Mouse (Mus musculus) retina, embryonic 14.5 days (tissue): ENCODE results near the gene 2310034G01Rik.

ENCODE experiments used
- DNase-seq: peaks from one replicate; pipeline ENCODE4 v3.0.0-alpha.2; 2015; ENCODE audit warnings: low spot score

2310034G01Rik gene

GRCm38 (mm10) chr19:46314872-46315742 lies 35.0 kb downstream of the 2310034G01Rik start:
- DNase-seq, result no peak

- no peak for DNase-seq
Measured at GRCm38 (mm10) chr19:46314151-46314601, 35.9 kb downstream of the 2310034G01Rik start.

DNA sequence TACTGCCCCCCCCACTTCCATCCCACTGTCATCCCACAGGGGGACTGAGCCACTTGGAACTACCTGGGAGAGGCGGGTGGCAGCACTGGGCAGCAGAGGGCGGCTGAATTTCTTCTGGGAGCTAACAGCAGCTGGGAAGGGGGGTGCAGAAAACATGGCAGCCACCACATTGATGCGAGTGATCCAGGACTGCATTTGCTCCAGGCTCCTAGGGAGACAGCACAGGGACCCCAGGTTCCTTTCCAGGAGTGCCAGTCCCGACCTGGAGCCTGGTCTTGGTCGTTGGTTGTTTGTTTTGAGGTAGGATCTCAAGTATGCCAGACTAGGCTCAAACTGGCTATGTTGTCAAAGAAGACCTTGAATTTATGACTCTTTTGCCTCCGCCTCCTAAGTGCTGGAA lies 36.5 kb downstream of the 2310034G01Rik start:
- no peak for DNase-seq

DNA sequence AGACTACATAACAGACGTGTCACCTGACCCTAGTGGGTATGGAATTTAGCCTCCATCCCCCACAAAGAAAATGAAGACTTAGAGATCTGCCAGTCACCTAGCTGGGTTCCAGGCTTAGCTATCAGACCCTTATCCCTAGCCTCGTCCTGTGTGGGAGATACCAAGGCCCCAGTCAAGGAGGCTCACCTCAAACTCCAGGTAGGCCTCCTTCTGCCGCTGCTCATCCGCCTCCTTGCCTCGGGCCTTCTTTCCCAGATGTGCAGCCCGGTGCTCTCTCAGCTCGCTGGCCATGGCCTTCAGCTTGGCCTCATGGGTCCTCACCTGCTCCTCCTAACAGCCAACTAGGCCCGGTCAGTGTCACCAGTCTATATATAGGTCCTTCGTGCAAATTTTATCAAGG lies 37.0 kb downstream of the 2310034G01Rik start:
- DNase-seq, result no peak

DNA sequence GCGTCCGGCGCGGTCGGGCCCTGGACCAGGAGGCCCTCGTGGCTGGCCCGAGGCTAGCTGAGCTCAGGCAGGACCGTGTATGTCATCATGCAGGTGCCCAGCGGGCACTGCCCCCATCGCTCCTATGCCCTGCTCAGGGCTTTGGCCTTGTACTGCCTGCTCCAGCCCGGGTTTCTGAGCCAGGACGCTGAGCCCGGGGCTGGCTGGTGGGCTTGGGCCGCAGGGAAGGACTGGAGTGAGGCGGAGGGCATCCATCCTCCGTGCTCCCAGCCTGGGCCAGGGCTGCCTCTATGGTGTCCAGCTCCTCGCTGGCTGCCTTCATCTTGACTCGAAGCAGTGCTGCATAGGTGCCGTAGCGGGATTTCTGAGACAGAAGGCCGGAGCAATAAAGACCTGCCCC lies 37.5 kb downstream of the 2310034G01Rik start:
- no peak for DNase-seq

- DNase-seq, result no peak
Measured at GRCm38 (mm10) chr19:46311341-46311740, 38.8 kb downstream of the 2310034G01Rik start.

DNA sequence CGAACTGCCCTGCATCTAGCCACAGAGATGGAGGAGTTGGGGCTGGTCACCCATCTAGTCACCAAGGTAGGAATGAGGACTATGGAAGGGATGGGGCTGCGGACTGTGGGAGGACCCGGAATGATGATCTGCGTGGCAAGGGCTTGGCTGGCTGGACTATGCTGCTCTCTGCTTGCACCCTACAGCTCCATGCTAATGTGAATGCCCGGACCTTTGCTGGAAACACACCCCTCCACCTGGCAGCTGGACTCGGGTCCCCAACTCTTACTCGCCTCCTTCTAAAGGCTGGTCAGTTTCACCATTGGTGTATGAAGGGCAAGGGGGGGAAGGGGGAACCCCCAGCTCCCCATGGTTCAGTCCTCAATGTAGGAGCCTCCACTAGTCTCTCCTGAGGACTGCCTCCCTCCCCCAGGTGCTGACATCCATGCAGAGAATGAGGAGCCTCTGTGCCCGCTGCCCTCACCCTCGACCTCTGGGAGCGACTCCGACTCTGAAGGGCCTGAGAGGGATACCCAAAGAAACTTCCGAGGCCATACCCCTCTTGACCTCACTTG lies 39.7 kb downstream of the 2310034G01Rik start:
- DNase-seq, result no peak

- DNase-seq, result no peak
Measured at GRCm38 (mm10) chr19:46309651-46310305, 40.3 kb downstream of the 2310034G01Rik start.

- DNase-seq, result peak; percentile 94
Measured at GRCm38 (mm10) chr19:46308706-46309435, 41.2 kb downstream of the 2310034G01Rik start.

DNA sequence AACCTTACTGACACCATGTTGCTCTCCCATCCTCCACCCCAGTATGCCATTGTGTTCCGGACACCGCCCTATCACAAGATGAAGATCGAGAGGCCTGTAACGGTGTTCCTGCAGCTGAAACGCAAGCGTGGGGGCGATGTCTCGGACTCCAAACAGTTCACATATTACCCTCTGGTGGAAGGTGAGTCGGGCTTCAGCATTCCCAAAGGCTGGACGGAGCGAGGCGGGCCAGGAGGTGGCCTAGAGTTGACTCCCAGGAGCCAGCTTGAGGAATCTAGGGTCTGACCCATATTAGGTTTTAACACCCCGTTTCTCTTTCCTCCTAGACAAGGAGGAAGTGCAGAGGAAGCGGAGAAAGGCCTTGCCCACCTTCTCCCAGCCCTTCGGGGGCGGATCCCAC lies 41.8 kb downstream of the 2310034G01Rik start:
- no peak for DNase-seq

- DNase-seq, result no peak
Measured at GRCm38 (mm10) chr19:46307781-46308180, 42.3 kb downstream of the 2310034G01Rik start.

DNA sequence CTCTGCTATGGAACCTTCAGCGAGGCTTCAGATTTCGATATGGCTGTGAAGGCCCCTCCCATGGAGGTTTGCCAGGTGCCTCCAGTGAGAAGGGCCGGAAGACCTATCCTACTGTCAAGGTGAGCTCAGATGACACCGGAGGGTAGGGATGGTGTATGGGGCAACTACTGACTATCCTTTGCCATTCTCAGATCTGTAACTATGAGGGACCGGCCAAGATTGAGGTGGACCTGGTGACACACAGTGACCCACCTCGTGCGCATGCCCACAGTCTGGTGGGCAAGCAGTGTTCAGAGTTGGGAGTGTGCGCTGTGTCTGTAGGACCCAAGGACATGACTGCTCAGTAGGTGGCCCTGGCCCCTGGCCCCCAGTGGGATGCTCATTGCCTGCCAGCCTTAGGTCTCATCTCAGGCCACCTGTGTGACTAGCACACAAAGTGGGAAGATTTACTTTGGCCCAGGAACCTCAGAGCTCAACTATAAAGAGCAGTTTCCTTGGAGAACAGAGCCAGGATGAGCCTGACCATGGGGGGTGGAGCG lies 43.3 kb downstream of the 2310034G01Rik start:
- no peak for DNase-seq

- DNase-seq, result no peak
Measured at GRCm38 (mm10) chr19:46306268-46306610, 43.9 kb downstream of the 2310034G01Rik start.

DNA sequence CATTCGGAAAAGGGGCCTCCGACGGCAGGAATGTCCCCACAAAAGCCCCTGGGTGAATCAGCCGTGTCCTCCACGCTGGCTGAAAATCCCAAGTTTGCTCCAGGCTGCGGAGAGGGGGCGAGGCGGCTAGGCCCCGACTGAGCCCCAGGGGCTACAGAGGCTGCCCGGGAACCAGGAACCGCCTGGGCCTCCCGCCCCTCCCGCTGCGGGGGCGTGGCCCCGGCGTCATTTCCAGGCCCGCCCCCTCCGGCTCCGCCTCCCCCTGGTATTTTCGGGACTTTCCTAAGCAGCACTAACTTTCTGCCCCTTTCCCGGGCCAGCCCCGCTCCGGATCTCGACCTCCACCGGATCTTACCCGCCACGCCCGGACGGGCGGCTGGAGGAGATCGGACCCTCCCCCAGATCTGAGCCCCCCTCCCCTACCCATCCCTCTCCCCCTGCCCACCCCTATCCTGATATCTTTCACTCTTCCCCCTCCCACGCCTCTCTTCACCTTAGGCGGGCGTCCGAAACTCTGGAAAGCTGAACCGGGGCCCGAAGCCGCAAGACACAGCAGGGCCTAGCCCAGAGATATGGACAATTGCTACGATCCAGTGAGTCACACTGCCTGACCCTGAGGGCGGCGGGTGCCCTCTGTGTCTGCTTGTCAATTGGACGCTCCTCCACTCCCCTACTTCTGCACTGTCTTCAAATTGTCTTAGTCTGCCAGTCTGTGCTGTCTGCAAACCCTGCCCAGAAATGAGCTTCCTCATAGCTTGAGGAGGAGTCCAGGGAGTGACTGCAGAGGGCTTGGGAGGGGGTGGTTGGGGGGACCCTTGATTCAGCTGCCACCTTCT lies 44.5 kb downstream of the 2310034G01Rik start:
- DNase-seq, result peak; percentile 85

GRCm38 (mm10) chr19:46304908-46305333 lies 45.2 kb downstream of the 2310034G01Rik start:
- DNase-seq, result no peak

- DNase-seq, result peak; percentile 90
Measured at GRCm38 (mm10) chr19:46304216-46304841, 45.8 kb downstream of the 2310034G01Rik start, which contains the start of gene Nfkb2. Gene Nfkb2 (plus strand): TSS chr19:46304320.

- no peak for DNase-seq
Measured at GRCm38 (mm10) chr19:46303251-46304215, 46.6 kb downstream of the 2310034G01Rik start.

GRCm38 (mm10) chr19:46302551-46302950 lies 47.6 kb downstream of the 2310034G01Rik start:
- DNase-seq, result no peak
